Mouse (Mus musculus): Measurements from ENCODE around the gene Znrf1. TPM values are rescaled to one million over a fixed set of nuclear protein-coding genes. Genes with fewer than 3 reads are reported as not detected.

Znrf1 gene
- polyA plus RNA-seq, 1 experiment: 111 TPM

GRCm38 (mm10) chr8:111658819-111659423, 123.0 kb downstream of the Znrf1 start:
- Histone ChIP-seq H3K27ac (ENCODE audit: insufficient read depth, low read length) (no peak overlapping the region), H3K4me3 (replicated peaks; ENCODE audit: insufficient read depth, low read depth, low read length) (no peak overlapping the region), H3K27me3 (ENCODE audit: control insufficient read depth, insufficient read depth, low read length) (no peaks in the 10 kb centered on the region), H3K4me1 (ENCODE audit: control insufficient read depth, insufficient read depth, low read length) (no peaks in the 10 kb centered on the region; the same call in 1 of the 2 replicates)
- no peak for DNase-seq
- 57% methylated on average over 6 of the region's 6 CpGs for WGBS
- no peak for TF ChIP-seq POLR2A (IDR thresholded peaks at IDR 0.05; ENCODE audit: borderline replicate concordance, insufficient read depth, low read length)

- peak; percentile 72 to 79 for DNase-seq
- Histone ChIP-seq H3K4me1 (ENCODE audit: control insufficient read depth, insufficient read depth, low read length) (no peaks in the 10 kb centered on the region; the same call in 1 of the 2 replicates), H3K27ac (ENCODE audit: insufficient read depth, low read length) (no peak overlapping the region), H3K27me3 (ENCODE audit: control insufficient read depth, insufficient read depth, low read length) (no peaks in the 10 kb centered on the region), H3K4me3 (replicated peaks; ENCODE audit: insufficient read depth, low read depth, low read length) (no peak overlapping the region)
- TF ChIP-seq POLR2A (IDR thresholded peaks at IDR 0.05; ENCODE audit: borderline replicate concordance, insufficient read depth, low read length) (no peak), CTCF (IDR thresholded peaks at IDR 0.05; ENCODE audit: borderline replicate concordance, insufficient read depth, low read depth, low read length) (peak; percentile 79)
- 94% methylated on average over 3 of the region's 3 CpGs for WGBS
Measured at GRCm38 (mm10) chr8:111662473-111662872, 126.6 kb downstream of the Znrf1 start.

GRCm38 (mm10) chr8:111666751-111667150, 130.9 kb downstream of the Znrf1 start:
- no peak overlapping the region for H3K4me3 ChIP-seq (replicated peaks; ENCODE audit: insufficient read depth, low read depth, low read length)
- H3K27me3 ChIP-seq (ENCODE audit: control insufficient read depth, insufficient read depth, low read length): no peaks in the 10 kb centered on the region
- no peak for DNase-seq
- 93% methylated on average over 2 of the region's 2 CpGs for whole genome bisulfite sequencing
- no peaks in the 10 kb centered on the region for H3K4me1 ChIP-seq (ENCODE audit: control insufficient read depth, insufficient read depth, low read length)
- TF ChIP-seq CTCF (IDR thresholded peaks at IDR 0.05; ENCODE audit: borderline replicate concordance, insufficient read depth, low read depth, low read length) (no peak), POLR2A (IDR thresholded peaks at IDR 0.05; ENCODE audit: borderline replicate concordance, insufficient read depth, low read length) (no peak)
- no peak overlapping the region for H3K27ac ChIP-seq (ENCODE audit: insufficient read depth, low read length)

Other genes with a start within 250 kb of the Znrf1 start
- 20.3 and 21.8 TPM in 2 replicates for gene Rfwd3, start 235.9 kb upstream of the Znrf1 start, polyA plus RNA-seq (2012; rRNA removed)
- gene Mlkl, start 197.9 kb upstream of the Znrf1 start, polyA plus RNA-seq (2012; rRNA removed): 0.32 and 0.43 TPM in 2 replicates
- gene Fa2h, start 142.3 kb upstream of the Znrf1 start, polyA plus RNA-seq (2012; rRNA removed): 93.9 and 107 TPM in 2 replicates
- gene Wdr59, start 14.0 kb upstream of the Znrf1 start, polyA plus RNA-seq (2012; rRNA removed): 16.0 TPM in 2 replicates
- gene Ldhd, start 94.3 kb downstream of the Znrf1 start, polyA plus RNA-seq (2012; rRNA removed): 22.9 and 24.4 TPM in 2 replicates
- gene Zfp1, start 107.3 kb downstream of the Znrf1 start, polyA plus RNA-seq (2012; rRNA removed): 23.7 and 26.0 TPM in 2 replicates
- 0.29 and 0.33 TPM in 2 replicates for gene Ctrb1, start 154.9 kb downstream of the Znrf1 start, polyA plus RNA-seq (2012; rRNA removed)
- 129 and 146 TPM in 2 replicates for gene Bcar1, start 207.7 kb downstream of the Znrf1 start, polyA plus RNA-seq (2012; rRNA removed)